Mouse (Mus musculus): Measurements from ENCODE around the gene Rbx1. TPM values are rescaled to one million over a fixed set of nuclear protein-coding genes. Genes with fewer than 3 reads are reported as not detected.

Rbx1 gene
- polyA plus RNA-seq, 1 experiment from 2014 or later, result 337 TPM

GRCm38 (mm10) chr15:81522036-81522751 is 56.1 kb downstream of the Rbx1 start:
- under 1% methylated on average over 38 of the region's 38 CpGs for WGBS (ENCODE audit: insufficient replicate concordance)
- H3K27ac ChIP-seq, result peak overlapping the region; percentile 91
- DNase-seq, result peak; percentile 62
- H3K27me3 ChIP-seq, result 0 out of 2 replicates have a peak, but pooled peaks cover 2% of the 10 kb centered on the region
- H3K9ac ChIP-seq, result peak overlapping the region; percentile 73
- peak overlapping the region; percentile 70 for H3K4me3 ChIP-seq (replicated peaks)
- peak overlapping the region; percentile 98 for H3K4me2 ChIP-seq
- H3K9me3 ChIP-seq (replicated peaks), result no peaks in the 10 kb centered on the region
- H3K36me3 ChIP-seq, result no peaks in the 10 kb centered on the region
- ATAC-seq (ENCODE audit: low read depth), result peak; percentile 59
- H3K4me1 ChIP-seq (replicated peaks), result peaks cover 38% of the 10 kb centered on the region

DNA sequence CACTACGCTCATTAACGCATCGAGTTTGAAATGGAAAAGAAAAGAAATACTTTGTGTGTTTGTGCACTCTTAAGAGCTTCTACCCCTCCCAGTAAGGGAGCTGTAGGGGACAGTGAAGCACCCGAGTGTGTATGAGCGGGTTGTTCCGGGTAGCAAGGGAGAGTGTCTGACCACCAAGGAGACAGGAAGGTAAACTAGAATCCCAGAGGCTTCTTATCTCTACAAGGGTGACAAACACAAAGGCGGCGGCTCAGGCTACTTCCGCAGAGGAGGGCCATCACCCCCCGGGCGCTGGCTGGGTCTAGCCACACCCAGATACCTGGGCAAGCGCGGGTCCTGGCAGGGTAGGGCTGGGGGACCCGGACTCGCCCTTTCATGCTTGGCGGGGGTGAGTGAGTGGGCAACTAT is 56.7 kb downstream of the Rbx1 start:
- WGBS (ENCODE audit: insufficient replicate concordance), result under 1% methylated on average over 15 of the region's 16 CpGs

GRCm38 (mm10) chr15:81523169-81523871 is 57.2 kb downstream of the Rbx1 start:
- peaks cover 44% of the 10 kb centered on the region for H3K4me1 ChIP-seq (replicated peaks)
- no peaks in the 10 kb centered on the region for H3K36me3 ChIP-seq
- peak overlapping the region; percentile 98 for H3K4me2 ChIP-seq
- peak overlapping the region; percentile 70 for H3K4me3 ChIP-seq (replicated peaks)
- H3K9me3 ChIP-seq (replicated peaks), result no peaks in the 10 kb centered on the region
- peak overlapping the region; percentile 73 for H3K9ac ChIP-seq
- 0 out of 2 replicates have a peak, but pooled peaks cover 2% of the 10 kb centered on the region for H3K27me3 ChIP-seq
- peak overlapping the region; percentile 91 for H3K27ac ChIP-seq
- peak; percentile 90 for ATAC-seq (ENCODE audit: low read depth)
- under 1% methylated on average over 41 of the region's 41 CpGs for WGBS (ENCODE audit: insufficient replicate concordance)
- DNase-seq, result peak; percentile 89

More for the DNA sequence above, 56.7 kb downstream of the Rbx1 start:
- Histone ChIP-seq H3K36me3 (no peaks in the 10 kb centered on the region), H3K9ac (peak overlapping the region; percentile 73), H3K4me2 (peak overlapping the region; percentile 98), H3K4me1 (replicated peaks) (peaks cover 39% of the 10 kb centered on the region), H3K9me3 (replicated peaks) (no peaks in the 10 kb centered on the region), H3K27ac (peak overlapping the region; percentile 91), H3K4me3 (replicated peaks) (peak overlapping the region; percentile 70), H3K27me3 (0 out of 2 replicates have a peak, but pooled peaks cover 2% of the 10 kb centered on the region)
- DNase-seq, result no peak
- ATAC-seq (ENCODE audit: low read depth), result peak; percentile 84

DNA sequence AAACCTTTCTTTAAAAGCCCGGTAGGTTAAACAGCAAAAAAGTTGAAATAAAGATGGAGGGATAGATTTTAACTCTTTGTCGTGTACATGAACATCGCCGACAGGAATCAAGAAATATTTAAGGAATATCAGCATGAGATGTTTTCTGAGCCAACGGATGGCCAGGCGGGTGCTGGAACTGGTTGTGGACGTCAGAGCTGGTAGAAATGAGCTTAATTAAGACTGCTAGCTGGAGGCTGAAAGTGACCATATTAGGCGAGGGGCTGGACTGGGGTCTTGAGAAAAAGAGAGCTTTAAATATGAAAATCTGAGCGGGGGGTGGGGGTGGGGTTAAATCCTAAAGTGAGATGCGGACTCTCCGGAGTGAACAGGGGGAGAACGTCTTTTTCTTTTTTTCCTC is 57.8 kb downstream of the Rbx1 start:
- Histone ChIP-seq H3K36me3 (no peaks in the 10 kb centered on the region), H3K9me3 (replicated peaks) (no peaks in the 10 kb centered on the region), H3K27me3 (0 out of 2 replicates have a peak, but pooled peaks cover 2% of the 10 kb centered on the region), H3K4me1 (replicated peaks) (peaks cover 50% of the 10 kb centered on the region), H3K4me2 (peak overlapping the region; percentile 98), H3K9ac (peak overlapping the region; percentile 73), H3K4me3 (replicated peaks) (peak overlapping the region; percentile 70), H3K27ac (peak overlapping the region; percentile 91)
- ATAC-seq (ENCODE audit: low read depth) (no peak), DNase-seq (no peak)
- WGBS (ENCODE audit: insufficient replicate concordance), result 2% methylated on average over 12 of the region's 12 CpGs

Other genes with a start within 250 kb of the Rbx1 start
- gene Mchr1, start 230.8 kb upstream of the Rbx1 start, polyA plus RNA-seq (2015; fragmentation: Nextera tagmentation; extraction: Ambion mirVana), result 0.05 and 0.10 TPM in 2 replicates
- gene Slc25a17, start 105.5 kb upstream of the Rbx1 start, polyA plus RNA-seq (2015; fragmentation: Nextera tagmentation; extraction: Ambion mirVana), result 44.9 and 49.5 TPM in 2 replicates
- gene St13, start 66.2 kb upstream of the Rbx1 start, polyA plus RNA-seq (2015; fragmentation: Nextera tagmentation; extraction: Ambion mirVana), result 77.9 and 98.0 TPM in 2 replicates
- 6.2 and 7.7 TPM in 2 replicates for gene Xpnpep3, start 66.2 kb upstream of the Rbx1 start, polyA plus RNA-seq (2015; fragmentation: Nextera tagmentation; extraction: Ambion mirVana)
- 0.92 and 0.95 TPM in 2 replicates for gene Dnajb7, start 58.0 kb upstream of the Rbx1 start, polyA plus RNA-seq (2015; fragmentation: Nextera tagmentation; extraction: Ambion mirVana)
- 4.4 and 5.9 TPM in 2 replicates for gene Ep300, start 119.1 kb downstream of the Rbx1 start, polyA plus RNA-seq (2015; fragmentation: Nextera tagmentation; extraction: Ambion mirVana)
- 21.7 and 22.6 TPM in 2 replicates for gene L3mbtl2, start 197.6 kb downstream of the Rbx1 start, polyA plus RNA-seq (2015; fragmentation: Nextera tagmentation; extraction: Ambion mirVana)
- 0.25 and 0.46 TPM in 2 replicates for gene Chadl, start 231.0 kb downstream of the Rbx1 start, polyA plus RNA-seq (2015; fragmentation: Nextera tagmentation; extraction: Ambion mirVana)

Data from liver, embryonic 13.5 days (tissue).